Mouse (Mus musculus): ENCODE data around the gene Nynrin.

Nynrin gene

GRCm38 (mm10) chr14:55840853-55841366, 12.9 kb upstream of the Nynrin start:
- in situ Hi-C loops (cut with MboI, MseI), result no loop called here

GRCm38 (mm10) chr14:55842794-55843193, 11.0 kb upstream of the Nynrin start:
- in situ Hi-C loops (cut with MboI, MseI), result no loop called here

DNA sequence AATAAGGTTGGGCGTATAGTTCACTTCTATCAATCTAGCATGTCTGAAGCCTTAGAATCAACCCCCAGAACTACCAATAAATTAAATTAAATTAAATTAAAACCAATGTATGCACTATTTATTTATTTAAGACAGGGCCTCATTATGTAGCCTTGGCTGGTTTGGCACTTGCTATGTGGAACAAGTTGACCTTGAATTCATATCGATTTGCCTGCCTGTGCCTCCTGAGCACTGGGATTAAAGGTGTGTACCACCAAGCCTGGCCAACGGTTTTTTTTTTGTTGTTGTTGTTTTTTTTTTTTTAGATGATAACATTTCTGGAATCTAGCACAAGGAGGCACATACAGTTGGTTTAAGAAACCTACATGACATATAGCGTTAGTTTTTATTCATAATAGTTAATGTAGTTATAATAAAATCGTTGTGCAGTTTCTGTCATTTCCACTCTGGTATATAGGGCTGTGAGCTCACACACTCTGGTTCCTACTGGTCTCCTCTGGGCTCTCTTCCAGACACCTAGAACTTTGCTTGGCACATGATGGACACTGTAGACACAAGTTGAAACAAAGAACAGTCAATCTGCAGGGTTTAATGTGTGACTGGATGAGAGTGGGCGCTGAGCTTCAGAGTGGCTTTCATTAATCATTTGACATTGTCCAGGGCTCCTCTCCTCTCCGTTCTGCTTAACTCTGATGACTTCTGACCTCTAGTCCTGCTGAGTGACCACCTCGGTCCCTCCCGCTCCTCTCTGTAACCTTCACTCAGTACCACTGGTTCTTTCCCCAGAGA, 8.1 kb upstream of the Nynrin start:
- in situ Hi-C loops (cut with MboI, MseI), result no loop called here

GRCm38 (mm10) chr14:55850885-55851284, 2.9 kb upstream of the Nynrin start:
- in situ Hi-C loops (cut with MboI, MseI), result no loop called here

- in situ Hi-C loops (cut with MboI, MseI), result no loop called here
These were observed 911 bp upstream of the Nynrin start for GRCm38 (mm10) chr14:55852646-55853551.

- in situ Hi-C loops (cut with MboI, MseI), result no loop called here
These were observed 743 bp downstream of the Nynrin start for GRCm38 (mm10) chr14:55854406-55855100.

GRCm38 (mm10) chr14:55855101-55855561, 1.3 kb downstream of the Nynrin start:
- in situ Hi-C loops (cut with MboI, MseI), result no loop called here

DNA sequence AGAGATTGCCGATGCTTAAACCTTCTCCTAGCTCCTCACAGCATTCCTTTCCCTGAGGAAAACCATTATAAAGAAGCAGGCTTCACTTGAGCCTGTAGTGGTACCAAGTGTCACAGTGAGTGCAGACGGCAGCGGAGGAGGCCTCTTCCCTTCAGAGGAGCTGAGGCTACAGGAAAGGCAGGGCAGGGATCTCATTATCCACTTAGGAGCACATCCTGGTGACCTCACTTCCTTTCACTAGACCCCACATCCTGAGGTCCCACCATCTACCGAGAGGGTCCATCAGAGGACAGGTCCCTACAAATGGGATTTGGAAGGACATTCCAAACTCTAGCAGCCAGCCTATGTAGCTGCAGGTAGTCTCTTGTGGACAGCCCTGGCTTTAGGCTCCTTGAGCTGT, 3.8 kb downstream of the Nynrin start:
- in situ Hi-C loops (cut with MboI, MseI), result no loop called here

DNA sequence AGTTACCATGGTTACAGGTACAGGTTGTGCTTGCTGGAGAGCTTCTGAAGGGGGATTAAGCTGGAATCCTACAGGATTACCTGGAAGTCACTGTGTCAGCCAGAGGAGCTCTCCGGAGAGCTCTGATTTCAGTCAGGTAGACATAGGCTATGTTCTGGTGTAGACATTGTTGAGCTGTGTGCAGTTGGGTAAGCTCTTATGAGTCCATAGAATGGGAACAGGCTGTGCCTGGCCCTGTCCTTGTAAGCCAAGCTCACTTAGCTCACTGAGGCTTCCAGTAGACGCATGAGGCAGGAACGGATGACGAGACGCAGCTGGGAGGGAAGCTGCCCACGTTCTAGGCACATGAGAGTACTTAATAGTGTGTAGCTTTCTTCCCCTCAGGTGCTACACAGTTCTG, 8.4 kb downstream of the Nynrin start:
- in situ Hi-C loops (cut with MboI, MseI), result loop anchor here (5.0 kb wide), 1 partner anchor 85 kb away; no protein-coding TSS in a partner anchor

DNA sequence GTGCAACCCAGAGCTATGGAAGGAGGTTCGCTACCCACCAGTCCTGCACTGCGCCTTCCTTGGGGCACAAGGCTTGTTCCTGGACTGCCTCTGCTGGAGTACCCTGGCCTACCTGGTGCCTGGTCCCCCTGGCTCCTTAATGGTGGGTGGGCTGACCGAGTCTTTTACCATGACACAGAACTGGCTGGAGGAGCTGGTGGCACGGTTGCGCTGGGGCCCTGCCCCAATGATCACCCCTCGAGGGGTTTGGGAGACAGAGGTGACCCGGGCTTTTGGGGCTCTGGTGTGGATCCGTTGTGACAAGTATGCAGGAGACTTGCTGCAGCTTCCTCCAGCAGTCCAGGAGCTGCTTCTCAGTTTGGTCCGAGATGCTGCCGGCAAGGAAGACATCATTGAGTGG, 9.2 kb downstream of the Nynrin start:
- in situ Hi-C loops (cut with MboI, MseI), result loop anchor here (5.0 kb wide), 1 partner anchor 86 kb away; no protein-coding TSS in a partner anchor

GRCm38 (mm10) chr14:55863773-55864172, 10.0 kb downstream of the Nynrin start:
- in situ Hi-C loops (cut with MboI, MseI), result loop anchor here (5.0 kb wide), 1 partner anchor 86 kb away; no protein-coding TSS in a partner anchor

DNA sequence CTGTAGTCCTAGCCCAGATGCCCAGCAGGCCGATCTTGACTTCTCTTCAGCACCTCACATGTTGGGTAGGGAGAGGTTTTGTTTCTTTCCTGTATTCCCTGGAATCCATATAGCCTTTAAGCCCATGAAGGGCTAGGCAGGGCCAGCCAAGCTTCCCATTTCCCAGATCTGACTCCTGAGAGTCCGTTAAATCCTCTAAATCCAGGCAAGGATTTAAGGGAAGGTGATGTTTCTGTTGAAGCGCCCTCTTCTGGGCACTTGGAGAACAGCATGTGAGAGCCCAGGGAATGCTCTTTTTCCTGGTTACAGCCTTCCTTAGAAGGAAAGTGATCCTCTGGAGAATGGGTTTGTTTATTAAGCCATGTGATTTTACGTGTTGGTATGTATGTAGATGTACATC, 13.2 kb downstream of the Nynrin start:
- in situ Hi-C loops (cut with MboI, MseI), result no loop called here

- in situ Hi-C loops (cut with MboI, MseI), result no loop called here
These were observed 14.6 kb downstream of the Nynrin start for GRCm38 (mm10) chr14:55868230-55869026.

- in situ Hi-C loops (cut with MboI, MseI), result no loop called here
These were observed 15.7 kb downstream of the Nynrin start for GRCm38 (mm10) chr14:55869538-55869937.

GRCm38 (mm10) chr14:55872039-55872438, 18.2 kb downstream of the Nynrin start:
- in situ Hi-C loops (cut with MboI, MseI), result loop anchor here (5.0 kb wide), 1 partner anchor 45 kb away; no protein-coding TSS in a partner anchor

- in situ Hi-C loops (cut with MboI, MseI), result loop anchor here (5.0 kb wide), 1 partner anchor 45 kb away; no protein-coding TSS in a partner anchor
These were observed 18.7 kb downstream of the Nynrin start for GRCm38 (mm10) chr14:55872551-55872950.

- in situ Hi-C loops (cut with MboI, MseI), result loop anchor here (5.0 kb wide), 1 partner anchor 44 kb away; no protein-coding TSS in a partner anchor
These were observed 19.5 kb downstream of the Nynrin start for GRCm38 (mm10) chr14:55873242-55873713.

GRCm38 (mm10) chr14:55873714-55874683, 20.2 kb downstream of the Nynrin start:
- in situ Hi-C loops (cut with MboI, MseI), result loop anchor here (5.0 kb wide), 1 partner anchor 43 kb away; no protein-coding TSS in a partner anchor

All from T-helper 2 cell (primary cell).